Mouse (Mus musculus): ENCODE data around the gene Galnt14. TPM values are rescaled to one million over a fixed set of nuclear protein-coding genes. Genes with fewer than 3 reads are reported as not detected.

The Galnt14 gene
- polyA plus RNA-seq (2015; fragmentation: Nextera tagmentation; extraction: Ambion mirVana): 16.0 and 17.5 TPM in 2 replicates

- ATAC-seq (ENCODE audit: low FRiP score, low read depth): peak; percentile 71
- peak within 1 kb of the TSS; percentile 72 for H3K4me3 ChIP-seq
- no peaks in the 10 kb centered on the region for H3K9me3 ChIP-seq
- no peaks in the 10 kb centered on the region for H3K36me3 ChIP-seq
- H3K27ac ChIP-seq (replicated peaks): peak within 1 kb of the TSS; percentile 81
- no peaks in the 10 kb centered on the region for H3K27me3 ChIP-seq
- peak within 1 kb of the TSS; percentile 90 for H3K4me2 ChIP-seq
- peak within 1 kb of the TSS; percentile 76 for H3K9ac ChIP-seq
- H3K4me1 ChIP-seq (replicated peaks): peaks cover 38% of the 10 kb centered on the region
- WGBS: under 1% methylated on average over 58 of the region's 75 CpGs
Observed at GRCm38 (mm10) chr17:73710042-73710911, at the start of gene Galnt14. Gene Galnt14, minus strand, starts transcription at chr17:73710453.

GRCm38 (mm10) chr17:73743681-73744311 is 33.5 kb upstream of the Galnt14 start:
- peak; percentile 94 for ATAC-seq (ENCODE audit: low FRiP score, low read depth)
- no peak overlapping the region for H3K4me3 ChIP-seq
- H3K9me3 ChIP-seq: no peaks in the 10 kb centered on the region
- H3K9ac ChIP-seq: no peak overlapping the region
- no peak overlapping the region for H3K4me2 ChIP-seq
- WGBS: 8% methylated on average over 6 of the region's 6 CpGs
- H3K27me3 ChIP-seq: no peaks in the 10 kb centered on the region
- H3K27ac ChIP-seq (replicated peaks): no peak overlapping the region
- H3K36me3 ChIP-seq: no peaks in the 10 kb centered on the region
- no peaks in the 10 kb centered on the region for H3K4me1 ChIP-seq (replicated peaks)

DNA sequence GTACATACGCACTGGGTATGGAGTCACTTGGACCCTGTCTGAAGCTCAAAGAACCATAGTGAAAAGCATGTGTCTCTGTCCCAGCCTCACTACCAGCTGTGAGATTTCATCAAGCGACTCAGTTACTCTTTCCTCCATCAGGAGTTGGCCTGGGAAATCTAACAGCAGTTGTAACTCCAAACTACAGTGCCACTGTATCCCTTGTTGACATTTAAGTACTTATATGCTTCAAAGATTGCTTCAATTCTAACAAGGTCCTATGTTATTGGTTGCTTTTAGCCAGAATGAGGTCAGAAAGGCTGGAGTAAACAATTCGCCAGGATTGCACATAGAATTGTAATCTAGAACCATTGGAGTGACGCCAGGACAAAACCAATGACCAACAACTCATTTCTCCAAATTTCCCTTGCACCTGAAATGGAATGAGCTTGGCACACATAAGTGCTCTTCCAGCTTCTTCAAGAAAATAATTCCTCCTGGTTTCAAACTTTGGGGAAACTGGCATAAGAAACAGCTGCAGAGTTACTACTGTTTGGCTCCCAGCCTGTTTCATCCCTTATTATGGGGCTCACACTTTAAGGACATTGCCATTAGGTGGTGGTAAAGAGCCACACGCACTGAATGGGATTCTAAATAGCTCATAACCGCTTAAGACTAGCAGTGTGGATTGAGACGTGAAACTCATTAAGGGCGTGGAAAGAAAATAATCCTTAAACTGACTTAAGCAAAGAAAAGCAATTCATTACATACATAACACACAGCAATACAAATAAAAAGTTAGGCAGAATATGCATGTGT is 13.8 kb upstream of the Galnt14 start:
- H3K4me3 ChIP-seq: no peak overlapping the region
- ATAC-seq (ENCODE audit: low FRiP score, low read depth): no peak

GRCm38 (mm10) chr17:73719021-73719748 is 8.9 kb upstream of the Galnt14 start:
- Histone ChIP-seq H3K9me3 (no peaks in the 10 kb centered on the region), H3K4me3 (no peak overlapping the region), H3K27ac (replicated peaks) (no peak overlapping the region), H3K9ac (no peak overlapping the region), H3K4me1 (replicated peaks) (no peaks in the 10 kb centered on the region), H3K36me3 (no peaks in the 10 kb centered on the region), H3K4me2 (no peak overlapping the region), H3K27me3 (no peaks in the 10 kb centered on the region)
- WGBS: 95% methylated on average over 2 of the region's 2 CpGs
- ATAC-seq (ENCODE audit: low FRiP score, low read depth): no peak

More for the DNA sequence above, 13.8 kb upstream of the Galnt14 start:
- Histone ChIP-seq H3K9ac (no peak overlapping the region), H3K36me3 (no peaks in the 10 kb centered on the region), H3K27me3 (no peaks in the 10 kb centered on the region), H3K4me1 (replicated peaks) (no peaks in the 10 kb centered on the region), H3K9me3 (no peaks in the 10 kb centered on the region), H3K27ac (replicated peaks) (no peak overlapping the region), H3K4me2 (no peak overlapping the region)
- 60% methylated on average over 8 of the region's 8 CpGs for WGBS

DNA sequence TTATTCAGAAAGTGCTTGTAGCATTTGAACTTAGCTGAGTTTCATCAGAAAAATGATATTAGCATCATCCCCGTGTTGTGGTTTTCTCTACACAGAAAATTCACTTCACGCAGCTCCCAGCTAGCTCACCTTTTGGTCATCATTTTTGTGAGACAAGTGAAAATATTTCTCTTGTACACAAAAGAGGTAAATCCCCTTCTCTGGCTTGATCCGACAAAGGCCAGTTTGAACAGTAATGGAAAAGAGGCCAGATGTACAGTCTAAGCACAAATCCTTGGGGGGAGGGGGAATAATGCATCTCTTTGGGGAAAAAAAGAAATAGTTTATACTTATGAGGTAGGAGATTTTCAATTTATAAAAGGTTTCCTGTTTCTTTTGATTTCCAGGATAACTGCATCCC is 6.4 kb upstream of the Galnt14 start:
- no peak for ATAC-seq (ENCODE audit: low FRiP score, low read depth)

GRCm38 (mm10) chr17:73714440-73715221 is 4.4 kb upstream of the Galnt14 start:
- H3K4me3 ChIP-seq: no peak overlapping the region
- H3K9me3 ChIP-seq: no peaks in the 10 kb centered on the region
- no peak overlapping the region for H3K4me2 ChIP-seq
- no peak overlapping the region for H3K9ac ChIP-seq
- no peak overlapping the region for H3K27ac ChIP-seq (replicated peaks)
- H3K4me1 ChIP-seq (replicated peaks): peaks cover 24% of the 10 kb centered on the region
- WGBS: 86% methylated on average over 8 of the region's 8 CpGs
- no peak for ATAC-seq (ENCODE audit: low FRiP score, low read depth)
- H3K36me3 ChIP-seq: no peaks in the 10 kb centered on the region
- no peaks in the 10 kb centered on the region for H3K27me3 ChIP-seq

More for the DNA sequence above, 6.4 kb upstream of the Galnt14 start:
- no peak overlapping the region for H3K4me2 ChIP-seq
- no peaks in the 10 kb centered on the region for H3K36me3 ChIP-seq
- H3K9me3 ChIP-seq: no peaks in the 10 kb centered on the region
- WGBS: 71% methylated on average over 3 of the region's 3 CpGs
- peaks cover 10% of the 10 kb centered on the region for H3K4me1 ChIP-seq (replicated peaks)
- H3K9ac ChIP-seq: no peak overlapping the region
- H3K27me3 ChIP-seq: no peaks in the 10 kb centered on the region
- H3K4me3 ChIP-seq: no peak overlapping the region
- H3K27ac ChIP-seq (replicated peaks): no peak overlapping the region

DNA sequence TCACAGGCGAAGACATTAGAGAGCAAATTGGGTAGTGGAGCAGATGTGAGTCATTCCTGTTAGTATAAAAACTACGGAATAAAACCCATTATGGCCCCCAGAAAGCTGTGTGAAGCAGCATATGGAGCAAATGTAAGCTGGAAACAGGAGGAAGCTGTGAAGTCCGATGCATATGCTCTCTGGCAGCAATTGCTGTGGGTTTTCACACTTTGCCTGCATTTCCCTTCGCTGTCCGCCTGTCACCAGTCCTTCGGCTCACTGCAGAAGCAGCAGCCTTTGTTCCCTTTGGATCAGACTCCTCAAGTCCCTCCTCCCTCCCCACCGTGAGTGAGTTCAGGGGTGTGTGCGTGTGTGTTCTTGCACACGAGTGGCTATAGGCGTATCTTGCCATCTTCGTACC is 3.1 kb upstream of the Galnt14 start:
- Histone ChIP-seq H3K4me2 (no peak overlapping the region), H3K9me3 (no peaks in the 10 kb centered on the region), H3K9ac (no peak overlapping the region), H3K27me3 (no peaks in the 10 kb centered on the region), H3K4me3 (no peak overlapping the region), H3K4me1 (replicated peaks) (peaks cover 34% of the 10 kb centered on the region), H3K27ac (replicated peaks) (0 out of 2 replicates have a peak overlapping the region, but pooled peaks have one; percentile 37), H3K36me3 (no peaks in the 10 kb centered on the region)
- 38% methylated on average over 11 of the region's 11 CpGs for WGBS
- ATAC-seq (ENCODE audit: low FRiP score, low read depth): no peak

GRCm38 (mm10) chr17:73711919-73712318 is 1.7 kb upstream of the Galnt14 start:
- ATAC-seq (ENCODE audit: low FRiP score, low read depth): no peak
- 64% methylated on average over 15 of the region's 15 CpGs for WGBS
- no peak overlapping the region for H3K4me2 ChIP-seq

GRCm38 (mm10) chr17:73709131-73710041 is 867 bp downstream of the Galnt14 start:
- Histone ChIP-seq H3K9ac (peak overlapping the region; percentile 76), H3K36me3 (no peaks in the 10 kb centered on the region), H3K4me2 (peak overlapping the region; percentile 90), H3K9me3 (no peaks in the 10 kb centered on the region), H3K4me1 (replicated peaks) (peaks cover 38% of the 10 kb centered on the region), H3K27me3 (no peaks in the 10 kb centered on the region), H3K27ac (replicated peaks) (peak overlapping the region; percentile 81), H3K4me3 (peak overlapping the region; percentile 72)
- ATAC-seq (ENCODE audit: low FRiP score, low read depth): peak; percentile 16; the same call in 1 of the 2 replicates
- 2% methylated on average over 43 of the region's 43 CpGs for WGBS

More at GRCm38 (mm10) chr17:73711919-73712318, 1.7 kb upstream of the Galnt14 start:
- Histone ChIP-seq H3K4me1 (replicated peaks) (peaks cover 38% of the 10 kb centered on the region), H3K27me3 (no peaks in the 10 kb centered on the region), H3K4me3 (no peak overlapping the region), H3K27ac (replicated peaks) (no peak overlapping the region), H3K36me3 (no peaks in the 10 kb centered on the region), H3K9ac (no peak overlapping the region), H3K9me3 (no peaks in the 10 kb centered on the region)

GRCm38 (mm10) chr17:73708451-73708850 is 1.8 kb downstream of the Galnt14 start:
- Histone ChIP-seq H3K9ac (no peak overlapping the region), H3K4me3 (peak overlapping the region; percentile 72), H3K4me2 (peak overlapping the region; percentile 90), H3K4me1 (replicated peaks) (peaks cover 31% of the 10 kb centered on the region), H3K27me3 (no peaks in the 10 kb centered on the region), H3K36me3 (no peaks in the 10 kb centered on the region), H3K9me3 (no peaks in the 10 kb centered on the region), H3K27ac (replicated peaks) (no peak overlapping the region)
- no peak for ATAC-seq (ENCODE audit: low FRiP score, low read depth)
- WGBS: 92% methylated on average over 6 of the region's 6 CpGs
